30 mouse cellular contexts compared by ENCODE assay signal in the genomic region with DNA sequence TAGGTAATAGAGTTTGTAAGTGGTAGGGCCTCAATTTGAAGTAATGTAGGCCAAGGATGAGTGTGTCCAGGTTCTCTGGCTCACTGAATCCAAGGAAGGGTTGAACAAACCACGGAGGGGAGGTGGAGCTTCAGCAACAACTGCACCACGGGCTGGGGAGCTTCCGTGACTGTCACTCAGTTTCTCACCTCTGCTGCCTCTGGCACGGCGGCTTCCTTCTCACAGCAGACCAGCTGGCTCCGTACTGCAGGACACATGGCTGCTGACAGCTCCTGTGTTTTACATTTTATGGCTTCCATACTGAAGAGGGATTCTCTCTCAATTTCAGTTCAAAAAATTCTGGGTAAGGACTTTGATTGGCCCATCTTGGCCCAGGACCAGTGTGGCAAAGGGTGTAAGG. TPM values are rescaled to one million over a fixed set of nuclear protein-coding genes. Genes with fewer than 3 reads are reported as not detected.
DNase-seq lines count a peak whose midpoint lies in the region; ATAC-seq lines count a peak whose summit lies in the region.
"Had no signal": no experiment of that assay in that cellular context is flagged by ENCODE, and none has a peak within 500 bp of the region (broad histone marks: within the 10 kb centered on the region; RNA-seq: fewer than 3 reads in every experiment).

No protein-coding gene starts in this region.

- DNase-seq in frontal cortex, postnatal 14 days (ENCODE audit: low spot score in 2 of 2), result no peak
- DNase-seq in right cerebral cortex, adult 18-20 months, result peak; percentile 49
- DNase-seq in right cerebral cortex, postnatal 25 days, result no peak
- DNase-seq in brain, adult 2 months (ENCODE audit: low read depth, low spot score), result peak; percentile 57
- DNase-seq in heart, postnatal 4 days, result no peak
- DNase-seq: adrenal gland, adult 2 months; adrenal gland, postnatal 14 days; B cell, adult 2 months; cerebellum, adult 18-20 months; cerebellum, adult 9-10 months; cerebellum, postnatal 14 days; gastrocnemius, postnatal 25 days; heart, adult 18-20 months; heart, postnatal 10 days; heart, postnatal 36 days; kidney, adult 18-20 months had no signal

- H3K4me1 ChIP-seq in forebrain, embryonic 15.5 days, result peaks cover 12% of the 10 kb centered on the region
- H3K4me1 ChIP-seq in forebrain, embryonic 13.5 days, result peaks cover 3% of the 10 kb centered on the region
- H3K4me1 ChIP-seq: embryonic facial prominence, embryonic 12.5 days had no signal

- 63% methylated on average over 6 of the region's 6 CpGs for WGBS in forebrain, embryonic 15.5 days
- 76% methylated on average over 6 of the region's 6 CpGs for whole genome bisulfite sequencing in forebrain, embryonic 13.5 days

- H3K27ac ChIP-seq in forebrain, embryonic 15.5 days (replicated peaks), result peak overlapping the region; percentile 62
- no peak overlapping the region; the same call in 1 of the 2 replicates for H3K27ac ChIP-seq in forebrain, embryonic 13.5 days
- H3K27ac ChIP-seq: embryonic facial prominence, embryonic 12.5 days; embryonic facial prominence, embryonic 15.5 days; heart, embryonic 15.5 days; hindbrain, embryonic 14.5 days; hindbrain, postnatal 0 days had no signal

- peaks cover 24% of the 10 kb centered on the region for H3K36me3 ChIP-seq in forebrain, embryonic 15.5 days
- peaks cover 23% of the 10 kb centered on the region for H3K36me3 ChIP-seq in forebrain, embryonic 13.5 days (ENCODE audit: poor library complexity, severe bottlenecking)

- no peak overlapping the region for H3K4me3 ChIP-seq in forebrain, embryonic 15.5 days
- H3K4me3 ChIP-seq in forebrain, embryonic 13.5 days, result no peak overlapping the region
- H3K4me3 ChIP-seq: embryonic facial prominence, embryonic 12.5 days; embryonic facial prominence, embryonic 15.5 days; heart, embryonic 12.5 days; heart, embryonic 15.5 days had no signal

- ATAC-seq in forebrain, embryonic 15.5 days (replicated peaks), result no peak
- no peak for ATAC-seq in forebrain, embryonic 13.5 days
- peak; percentile 72; the same call in 1 of the 2 replicates for ATAC-seq in frontal cortex, adult (ENCODE audit: low TSS enrichment)
- ATAC-seq: hindbrain, postnatal 0 days; inflammation-experienced regulatory T-cells, adult 6 months; intestine, embryonic 16.5 days; Patski had no signal

- no peak overlapping the region for H3K4me2 ChIP-seq in forebrain, embryonic 15.5 days (replicated peaks)
- no peak overlapping the region for H3K4me2 ChIP-seq in forebrain, embryonic 13.5 days
- H3K4me2 ChIP-seq: embryonic facial prominence, embryonic 12.5 days; embryonic facial prominence, embryonic 15.5 days; heart, embryonic 12.5 days; heart, embryonic 15.5 days; hindbrain, embryonic 14.5 days had no signal

- H3K27me3 ChIP-seq in forebrain, embryonic 15.5 days, result no peaks in the 10 kb centered on the region
- H3K27me3 ChIP-seq in forebrain, embryonic 13.5 days, result no peaks in the 10 kb centered on the region
- H3K27me3 ChIP-seq: CH12.LX; embryonic facial prominence, embryonic 12.5 days; embryonic facial prominence, embryonic 15.5 days; heart, embryonic 12.5 days; heart, embryonic 15.5 days; Patski had no signal

- no peaks in the 10 kb centered on the region for H3K9me3 ChIP-seq in forebrain, embryonic 15.5 days
- no peaks in the 10 kb centered on the region for H3K9me3 ChIP-seq in forebrain, embryonic 13.5 days (replicated peaks)
- H3K9me3 ChIP-seq: embryonic facial prominence, embryonic 12.5 days; embryonic facial prominence, embryonic 15.5 days; G1E; heart, embryonic 12.5 days; heart, embryonic 15.5 days had no signal

- no peak overlapping the region for H3K9ac ChIP-seq in forebrain, embryonic 15.5 days (replicated peaks)
- H3K9ac ChIP-seq in forebrain, embryonic 13.5 days, result no peak overlapping the region
- H3K9ac ChIP-seq: embryonic facial prominence, embryonic 12.5 days; embryonic facial prominence, embryonic 15.5 days; heart, embryonic 12.5 days; heart, embryonic 15.5 days; hindbrain, embryonic 14.5 days had no signal

RNA-seq across cellular contexts. Expression of gene Smg6, which starts 6.4 kb away (rescaled TPM):
- polyA plus RNA-seq in forebrain, embryonic 15.5 days (2015; fragmentation: Nextera tagmentation; extraction: Ambion mirVana), result 18.4 and 19.0 TPM in 2 replicates
- 18.3 and 20.0 TPM in 2 replicates for polyA plus RNA-seq in forebrain, embryonic 13.5 days (2015; fragmentation: Nextera tagmentation; extraction: Ambion mirVana)
- 10 to 100 TPM; 25.6 to 25.7 TPM for total RNA-seq in heart, postnatal 4 days (2021)

RNA-seq across cellular contexts. Expression of gene Srr, which starts 6.5 kb away (rescaled TPM):
- 41.6 and 45.1 TPM in 2 replicates for polyA plus RNA-seq in forebrain, embryonic 15.5 days (2015; fragmentation: Nextera tagmentation; extraction: Ambion mirVana)
- 30.5 and 35.7 TPM in 2 replicates for polyA plus RNA-seq in forebrain, embryonic 13.5 days (2015; fragmentation: Nextera tagmentation; extraction: Ambion mirVana)
- total RNA-seq in heart, postnatal 4 days (2021), result 10 to 100 TPM; 29.4 to 30.4 TPM

RNA-seq across cellular contexts. Expression of gene Tsr1, which starts 21.4 kb away (rescaled TPM):
- 34.4 and 34.5 TPM in 2 replicates for polyA plus RNA-seq in forebrain, embryonic 15.5 days (2015; fragmentation: Nextera tagmentation; extraction: Ambion mirVana)
- polyA plus RNA-seq in forebrain, embryonic 13.5 days (2015; fragmentation: Nextera tagmentation; extraction: Ambion mirVana), result 33.3 and 39.1 TPM in 2 replicates
- 10 to 100 TPM; 20.0 to 22.6 TPM for total RNA-seq in heart, postnatal 4 days (2021)

RNA-seq across cellular contexts. Expression of gene Sgsm2, which starts 22.4 kb away (rescaled TPM):
- 14.3 and 14.6 TPM in 2 replicates for polyA plus RNA-seq in forebrain, embryonic 15.5 days (2015; fragmentation: Nextera tagmentation; extraction: Ambion mirVana)
- polyA plus RNA-seq in forebrain, embryonic 13.5 days (2015; fragmentation: Nextera tagmentation; extraction: Ambion mirVana), result 9.7 and 10.5 TPM in 2 replicates
- 10 to 100 TPM; 14.6 to 14.9 TPM for total RNA-seq in heart, postnatal 4 days (2021)

Comparison
In these comparisons a context has a peak if more than half of its experiments do, and no peak if none do; other contexts are left out.
1. DNase-seq: peak in right cerebral cortex, adult 18-20 months (single experiment) and brain, adult 2 months (single experiment); none in frontal cortex, postnatal 14 days (0 of 2), right cerebral cortex, postnatal 25 days (single experiment) and heart, postnatal 4 days (single experiment).